Mouse (Mus musculus) left cerebral cortex, adult 2 months (tissue): ENCODE data around the gene Coq10b. TPM values are rescaled to one million over a fixed set of nuclear protein-coding genes. Genes with fewer than 3 reads are reported as not detected.
"Not testable (repeated sequence)": the region's sequence is repeated elsewhere in the genome, so short reads cannot be mapped to it uniquely, and the experiment has no call there.

Source experiments
- DNase-seq, 2 experiments: peaks; one replicate each; pipeline ENCODE4 v3.0.0; 2021 to 2022; ENCODE audit warnings: low spot score in 2 of 2, mixed read lengths in 1 of 2; ENCODE audit errors: extremely low spot score in 1 of 2
- H3K27ac ChIP-seq: fragments of 200-600 bp; 2 replicates; pipeline ENCODE4 v1.8.1; 2022
- H3K4me3 ChIP-seq: fragments of 200-600 bp; 2 replicates; pipeline ENCODE4 v1.8.1; 2022
- CTCF ChIP-seq: fragments of 200-600 bp; IDR thresholded peaks from 2 replicates; pipeline ENCODE4 v1.8.1; 2022; ENCODE audit warnings: antibody characterized with exemption, mild to moderate bottlenecking, moderate library complexity
- intact Hi-C: fragments of 180-260 bp; cut with DNase I; formaldehyde crosslinking; loops from one replicate; pipeline ENCODE4 v1.15.1; 2025
- total RNA-seq, 2 experiments: library from RNA; stranded (reverse); gene quantifications; 2 replicates each; pipeline ENCODE4 v1.2.3; 2021

Gene Coq10b
- total RNA-seq, 2 experiments from 2014 or later = 32.9 to 33.8 TPM

DNA sequence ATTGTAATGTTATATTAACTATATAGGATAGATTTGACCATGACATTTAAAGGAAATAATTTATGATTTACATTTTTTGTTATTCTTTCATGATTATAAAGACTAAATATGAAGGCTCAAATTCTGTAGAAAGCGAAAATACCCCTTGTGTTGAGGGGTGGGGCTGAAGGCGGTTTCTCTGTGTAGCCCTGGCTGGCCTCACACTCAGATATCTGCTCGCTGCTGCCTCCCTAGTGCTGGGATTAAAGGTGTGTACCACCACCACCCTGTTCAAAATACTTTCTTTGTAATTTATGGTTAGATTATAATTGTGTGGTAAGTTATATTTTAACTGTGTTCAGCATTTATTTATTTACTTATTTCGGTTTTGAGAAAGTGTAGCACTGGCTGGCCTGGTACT lies 9.2 kb downstream of the Coq10b start:
- Histone ChIP-seq H3K4me3 (no peak overlapping the region), H3K27ac (no peak overlapping the region)
- no peak for TF ChIP-seq CTCF
- no peak for DNase-seq
- intact Hi-C loops = no loop called here

DNA sequence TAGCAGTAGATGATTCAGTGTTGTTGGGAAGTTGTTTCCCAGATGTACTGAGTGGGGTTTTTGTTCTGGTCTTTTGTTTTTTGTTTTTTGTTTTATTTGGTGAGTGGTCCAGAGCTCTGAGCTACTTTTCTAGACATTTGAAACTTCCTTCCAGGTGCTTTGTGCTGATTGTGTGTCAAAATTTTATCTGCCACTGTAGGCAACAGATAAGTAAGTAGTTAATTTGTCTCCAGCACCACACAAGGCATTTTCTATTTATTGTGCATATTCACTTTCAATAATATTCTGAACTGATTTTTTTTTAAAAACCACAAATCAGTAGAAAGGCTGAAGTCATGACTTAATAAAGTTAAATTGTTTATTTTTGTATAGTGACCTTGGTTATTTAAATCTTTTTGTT lies 19.8 kb downstream of the Coq10b start:
- intact Hi-C loops, DNase-seq, H3K4me3 ChIP-seq, H3K27ac ChIP-seq: not testable (repeated sequence)

- no peak overlapping the region for H3K4me3 ChIP-seq
- intact Hi-C loops = no loop called here
- no peak for TF ChIP-seq CTCF
- no peak overlapping the region for H3K27ac ChIP-seq
- no peak for DNase-seq
Measured at GRCm38 (mm10) chr1:55074757-55075156, 22.2 kb downstream of the Coq10b start.

DNA sequence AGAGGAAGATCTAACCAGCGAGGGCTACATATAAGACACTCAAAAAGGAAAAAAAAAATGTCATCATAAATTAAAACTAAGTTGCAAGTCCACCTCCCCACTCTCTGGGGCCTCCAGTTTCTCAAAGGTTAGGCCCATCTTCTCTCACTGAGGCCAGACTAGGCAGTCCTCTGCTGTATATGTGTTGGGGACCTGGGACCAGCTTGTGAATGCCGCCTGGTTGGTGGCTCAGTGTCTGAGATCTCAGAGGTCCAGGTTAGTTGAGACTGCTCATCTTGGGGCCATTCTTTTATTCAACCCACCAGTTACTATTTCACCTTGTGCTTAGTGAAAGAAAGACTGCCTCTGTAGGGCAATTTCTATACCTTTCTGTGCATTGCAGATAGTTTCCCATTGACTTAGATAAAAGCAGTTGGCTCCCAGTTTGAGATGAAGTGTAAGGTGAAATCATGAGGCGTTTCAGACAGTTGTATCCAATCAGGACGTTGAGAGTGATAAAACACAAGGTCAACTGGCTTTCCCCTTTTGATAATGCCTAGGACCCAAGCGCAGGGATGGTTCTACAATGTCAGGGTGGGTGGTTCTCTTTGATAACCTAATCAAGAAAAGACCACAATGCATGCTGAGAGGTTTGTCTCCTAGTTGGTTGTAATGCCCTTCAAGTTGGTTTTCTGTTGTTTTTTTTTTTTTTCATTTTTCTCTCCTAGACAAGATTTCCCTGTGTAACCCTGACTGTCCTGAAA lies 23.3 kb downstream of the Coq10b start:
- intact Hi-C loops = no loop called here
- no peak for DNase-seq
- TF ChIP-seq CTCF = no peak
- H3K27ac ChIP-seq = no peak overlapping the region
- no peak overlapping the region for H3K4me3 ChIP-seq

GRCm38 (mm10) chr1:55076395-55076743 lies 23.8 kb downstream of the Coq10b start:
- no peak for TF ChIP-seq CTCF
- no peak for DNase-seq
- H3K27ac ChIP-seq = no peak overlapping the region
- no peak overlapping the region for H3K4me3 ChIP-seq
- intact Hi-C loops = no loop called here

GRCm38 (mm10) chr1:55076849-55077516 lies 24.4 kb downstream of the Coq10b start:
- no peak overlapping the region for H3K27ac ChIP-seq
- no peak overlapping the region for H3K4me3 ChIP-seq
- no peak for DNase-seq
- no peak for TF ChIP-seq CTCF
- intact Hi-C loops = no loop called here

DNA sequence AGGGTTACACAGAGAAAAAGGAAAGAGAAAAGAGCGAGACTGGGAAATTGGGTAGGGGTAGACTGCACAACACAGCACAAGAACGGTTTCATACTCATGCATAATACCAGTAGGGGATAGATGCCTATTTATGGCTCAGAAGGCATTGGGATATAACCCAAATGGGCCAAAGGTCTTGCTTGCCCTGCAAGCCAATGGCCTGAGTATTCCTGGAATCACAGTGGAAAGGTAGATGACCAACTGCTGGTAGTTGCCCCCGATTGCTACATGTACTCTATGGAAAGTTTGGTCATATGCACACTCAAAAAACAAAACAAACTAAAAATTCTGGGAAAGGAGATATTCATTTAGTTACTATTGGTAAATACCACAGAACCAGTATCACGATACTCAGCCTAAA lies 27.1 kb downstream of the Coq10b start:
- H3K4me3 ChIP-seq = no peak overlapping the region
- no peak overlapping the region for H3K27ac ChIP-seq
- no peak for TF ChIP-seq CTCF
- no peak for DNase-seq
- intact Hi-C loops = loop anchor here (10.0 kb wide), 1 partner anchor 305 kb away; no protein-coding TSS in a partner anchor

DNA sequence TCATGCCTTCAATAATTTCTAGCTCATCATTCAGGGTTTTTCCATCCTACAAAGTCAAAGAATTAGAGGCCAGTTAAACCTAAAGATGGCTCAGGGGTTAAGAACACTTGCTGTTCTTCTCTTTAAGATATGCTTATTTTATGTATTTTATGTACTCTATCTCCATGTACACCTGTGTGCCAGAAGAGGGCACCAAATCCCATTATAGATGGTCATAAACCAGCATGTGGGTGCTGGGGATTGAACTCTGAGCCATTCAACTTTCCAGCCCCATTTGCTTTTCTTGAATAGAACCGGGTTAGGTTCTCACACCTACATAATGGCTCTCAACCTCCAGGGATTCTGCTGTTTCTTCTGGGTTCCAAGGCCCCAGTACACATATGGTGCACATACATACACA lies 29.5 kb downstream of the Coq10b start:
- intact Hi-C loops = loop anchor here (10.0 kb wide), 1 partner anchor 303 kb away; no protein-coding TSS in a partner anchor
- TF ChIP-seq CTCF = peak; percentile 44
- Histone ChIP-seq H3K27ac (no peak overlapping the region), H3K4me3 (no peak overlapping the region)
- no peak for DNase-seq

- TF ChIP-seq CTCF = peak; percentile 6
- intact Hi-C loops = loop anchor here (2.0 to 10.0 kb wide), 3 partner anchors 33 to 299 kb away; partner anchors contain the start of genes Coq10b and Sf3b1
- no peak for DNase-seq
- peak overlapping the region; percentile 63; the same call in 1 of the 2 replicates for H3K4me3 ChIP-seq
- H3K27ac ChIP-seq = no peak overlapping the region
Measured at GRCm38 (mm10) chr1:55085781-55086366, 33.3 kb downstream of the Coq10b start.

GRCm38 (mm10) chr1:55086868-55087400 lies 34.4 kb downstream of the Coq10b start:
- Histone ChIP-seq H3K27ac (peak overlapping the region; percentile 95), H3K4me3 (peak overlapping the region; percentile 63)
- intact Hi-C loops = loop anchor here (2.0 to 10.0 kb wide), 3 partner anchors 34 to 298 kb away; partner anchors contain the start of genes Coq10b and Sf3b1
- peak in 1 of 2 experiments; percentile 14 for DNase-seq
- no peak for TF ChIP-seq CTCF

GRCm38 (mm10) chr1:55087401-55087904 lies 34.9 kb downstream of the Coq10b start:
- Histone ChIP-seq H3K27ac (peak overlapping the region; percentile 95), H3K4me3 (peak overlapping the region; percentile 63)
- TF ChIP-seq CTCF = no peak
- no peak for DNase-seq
- intact Hi-C loops = loop anchor here (2.0 to 10.0 kb wide), 3 partner anchors 35 to 297 kb away; partner anchors contain the start of genes Coq10b and Sf3b1
